Mouse (Mus musculus): ENCODE data around the gene Emc1.
A peak's percentile ranks its signal among the peaks of the same experiment; 100 is the strongest.
"Not testable (repeated sequence)": the region's sequence is repeated elsewhere in the genome, so short reads cannot be mapped to it uniquely, and the experiment has no call there.

Emc1 gene

DNA sequence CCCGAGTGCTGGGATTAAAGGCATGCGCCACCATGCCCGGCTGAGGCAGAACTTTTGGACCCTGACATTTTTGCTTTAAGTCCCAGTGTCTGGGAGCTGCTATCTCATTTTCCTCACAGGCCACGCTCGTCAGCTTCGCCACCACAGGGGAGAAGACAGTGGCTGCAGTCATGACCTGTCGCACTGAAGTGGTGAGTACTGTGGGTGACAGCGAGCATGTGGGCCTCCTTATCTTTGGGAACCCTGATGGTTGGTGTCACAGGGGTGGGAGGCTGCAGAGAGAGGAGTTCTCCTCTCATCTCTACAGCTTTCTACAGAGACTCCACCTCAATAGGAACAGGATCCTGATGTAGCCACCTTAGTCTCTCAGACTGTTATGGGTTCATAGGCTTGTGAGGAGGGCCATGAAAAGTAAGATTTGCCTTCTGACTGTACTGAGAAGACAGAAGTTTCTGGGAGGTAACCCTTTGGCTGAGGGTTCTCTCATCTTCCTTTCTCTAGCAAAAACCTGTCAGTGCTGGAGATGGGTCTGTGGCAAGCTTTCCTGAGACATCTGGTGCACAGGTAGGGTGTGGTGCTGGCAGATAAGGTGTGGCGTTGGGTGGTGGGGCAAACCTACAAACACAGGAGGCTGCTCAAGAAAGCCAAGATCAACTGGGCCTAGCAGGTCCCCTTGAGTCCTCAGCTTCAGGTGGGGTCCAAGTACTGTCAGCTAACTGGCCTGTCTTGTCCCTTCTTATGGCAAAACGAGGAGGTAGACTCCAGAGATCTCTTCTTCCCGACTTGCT, 8.6 kb downstream of the Emc1 start:
- no peak for DNase-seq

DNA sequence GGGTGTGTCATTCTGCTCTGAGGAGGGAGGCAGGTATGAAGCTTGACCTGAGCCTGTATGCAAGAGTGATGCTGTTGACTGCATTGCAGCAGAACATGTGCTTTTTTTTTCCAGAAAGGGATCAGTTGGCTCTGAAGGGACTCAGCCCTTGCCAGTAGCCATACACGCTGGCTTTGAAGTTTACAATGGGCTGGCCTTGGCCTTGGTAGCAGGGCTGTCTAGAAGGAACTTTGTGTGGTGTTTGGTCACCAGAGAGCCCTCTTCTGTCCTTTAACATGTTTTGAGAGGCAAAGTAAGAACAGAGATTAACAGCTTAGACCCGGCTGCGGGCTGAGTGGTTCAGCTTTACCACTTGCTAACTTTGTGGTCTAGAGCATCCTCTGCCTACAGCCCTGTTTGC, 14.9 kb downstream of the Emc1 start:
- no peak for DNase-seq

DNA sequence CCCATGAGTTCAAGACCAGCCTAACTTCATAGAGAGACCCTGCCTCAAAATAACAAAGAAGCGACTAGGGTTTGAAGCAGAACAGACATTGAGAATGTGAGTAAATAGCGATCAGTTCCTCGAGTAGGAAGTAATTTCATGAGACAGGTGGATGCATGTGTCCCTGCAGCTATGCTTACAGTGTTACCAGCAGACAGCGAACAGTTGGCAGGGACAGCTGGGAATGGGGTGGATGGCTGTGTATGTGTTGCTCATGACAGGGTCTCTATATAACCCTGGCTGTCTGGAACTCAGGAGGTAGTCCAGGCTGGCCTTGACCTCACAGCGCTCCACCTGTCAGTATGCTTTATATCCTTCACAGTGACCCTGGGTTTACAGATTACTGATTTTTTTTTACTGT, 15.7 kb downstream of the Emc1 start:
- no peak for DNase-seq

DNA sequence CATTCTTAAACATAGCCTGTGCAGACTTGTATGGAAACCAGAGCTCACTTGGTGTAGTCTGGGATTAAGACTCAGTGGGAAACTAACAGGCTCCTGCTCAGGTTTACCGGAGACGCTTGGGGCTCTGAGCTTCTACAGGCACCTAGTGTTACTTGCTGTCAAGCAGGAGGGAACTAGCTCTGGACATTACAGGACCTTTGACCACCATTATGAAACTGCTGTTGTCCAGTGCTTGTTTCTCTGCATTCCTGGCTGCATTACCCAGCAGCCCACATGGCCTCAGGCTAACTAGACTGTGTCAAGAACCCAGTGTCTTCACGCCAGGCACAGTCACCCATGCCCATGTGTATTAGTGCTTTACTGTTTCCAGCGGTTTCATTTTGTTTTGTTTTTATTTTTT, 20.7 kb downstream of the Emc1 start:
- DNase-seq: no peak

DNA sequence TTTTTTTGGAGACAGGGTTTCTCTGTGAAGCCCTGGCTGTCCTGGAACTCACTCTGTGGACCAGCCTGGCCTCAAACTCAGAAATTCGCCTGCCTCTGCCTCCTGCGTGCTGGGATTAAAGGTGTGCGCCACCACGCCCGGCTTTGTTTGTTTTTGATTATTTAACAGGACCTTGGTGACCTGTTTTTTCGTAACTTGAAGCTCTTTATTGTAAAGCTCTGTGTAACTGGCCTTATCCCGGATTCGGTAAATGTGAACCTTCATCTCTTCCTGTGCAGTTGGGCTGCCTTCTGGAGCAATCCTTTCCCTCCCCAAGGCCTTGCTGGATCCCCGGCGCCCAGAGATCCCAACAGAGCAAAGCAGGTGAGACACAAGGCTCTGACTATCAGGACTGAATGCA, 21.1 kb downstream of the Emc1 start:
- DNase-seq: no peak

DNA sequence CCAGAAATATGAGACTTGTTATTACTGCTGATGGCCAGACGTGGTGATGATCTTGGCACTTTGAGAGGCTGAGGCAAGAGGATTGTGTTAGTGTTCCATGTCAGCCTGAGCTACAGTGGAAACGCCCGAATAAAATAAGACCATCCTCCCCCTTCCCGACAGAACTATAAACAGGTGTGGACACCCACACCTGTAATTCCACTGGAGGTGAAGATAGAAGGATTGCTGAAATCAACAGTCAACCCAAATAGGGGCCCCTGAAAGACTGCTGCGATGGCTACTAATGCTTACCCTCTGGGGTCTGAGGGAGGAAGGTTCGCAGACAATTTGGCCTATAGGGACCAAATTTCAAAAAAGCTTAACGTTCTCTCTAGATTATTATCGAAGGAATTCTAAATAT, 27.3 kb downstream of the Emc1 start:
- DNase-seq: no peak

DNA sequence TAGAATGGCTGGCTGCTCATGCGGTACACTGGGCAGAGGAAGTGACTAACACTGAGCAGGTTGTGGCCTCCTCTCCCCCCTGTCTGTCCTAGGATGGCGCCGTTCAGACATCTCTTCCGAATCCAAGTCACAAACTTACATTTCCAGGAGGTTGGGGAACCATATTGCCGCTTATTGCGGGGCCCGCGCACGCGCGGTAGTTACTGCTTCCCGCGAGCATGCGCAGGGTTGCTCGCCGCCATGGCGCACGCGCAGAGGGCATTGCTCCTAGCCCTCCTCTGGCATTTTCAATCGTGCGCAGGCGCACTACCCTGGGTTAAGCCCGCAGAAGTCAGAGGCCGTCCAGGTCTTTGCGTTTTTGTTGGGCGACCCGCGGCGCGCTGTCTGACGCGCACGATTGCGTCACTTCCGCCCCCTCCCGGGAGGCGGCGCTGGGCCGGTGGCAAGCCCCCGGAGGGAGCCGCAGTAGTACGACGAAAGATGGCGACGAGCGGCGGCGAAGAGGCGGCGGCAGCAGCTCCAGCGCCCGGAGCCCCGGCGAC, 27.9 kb downstream of the Emc1 start:
- peak; percentile 99 to 100 for DNase-seq

DNA sequence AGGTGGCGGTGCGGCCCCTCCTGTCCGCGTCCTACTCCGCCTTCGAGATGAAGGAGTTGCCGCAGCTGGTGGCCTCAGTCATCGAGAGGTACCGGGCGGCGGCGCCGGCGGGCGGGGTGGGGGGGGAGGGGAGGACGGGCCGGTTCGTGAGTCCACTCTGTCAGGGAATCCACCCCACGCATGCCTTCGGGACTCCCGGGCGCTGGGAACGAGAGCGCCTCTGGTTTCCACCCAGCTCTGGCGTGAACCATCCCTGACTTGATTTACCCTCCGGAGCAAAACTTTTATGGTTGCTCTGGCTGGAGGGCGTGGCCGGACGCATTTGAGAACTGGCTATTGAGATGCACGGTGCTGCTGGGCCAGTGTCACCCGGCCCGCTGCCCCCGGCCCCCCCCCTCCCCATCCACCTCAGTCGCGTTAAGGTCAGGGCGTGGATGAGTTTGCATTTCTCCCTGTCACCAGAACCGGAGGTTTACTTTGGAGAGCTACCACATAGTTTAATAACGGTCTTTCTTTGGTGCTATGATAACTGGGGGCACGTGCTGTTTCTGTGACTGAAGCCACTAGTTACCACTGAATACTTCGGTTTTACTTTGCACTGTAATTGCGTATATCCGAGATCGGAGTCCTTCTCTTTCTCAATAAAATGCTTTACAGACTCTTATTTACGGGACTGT, 28.5 kb downstream of the Emc1 start:
- DNase-seq: no peak

DNA sequence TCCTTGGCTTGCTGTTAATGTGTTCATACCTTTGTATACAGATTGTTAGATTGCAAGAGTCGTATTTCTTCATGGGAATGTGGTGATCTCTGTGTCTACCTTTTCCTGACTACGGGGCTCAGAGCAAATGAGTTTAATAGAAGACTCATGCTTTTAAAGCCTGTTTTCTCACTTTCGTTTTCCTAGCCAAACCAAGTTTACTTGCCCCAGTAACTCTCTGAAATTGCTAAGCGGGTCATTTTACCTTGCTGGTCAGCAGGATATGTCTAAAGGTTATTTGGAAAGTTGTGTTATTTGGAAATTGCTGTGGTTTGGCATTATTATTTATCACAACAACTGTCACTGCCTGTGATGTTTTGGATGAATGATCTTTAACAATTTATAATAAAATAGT, 29.1 kb downstream of the Emc1 start:
- no peak for DNase-seq

DNA sequence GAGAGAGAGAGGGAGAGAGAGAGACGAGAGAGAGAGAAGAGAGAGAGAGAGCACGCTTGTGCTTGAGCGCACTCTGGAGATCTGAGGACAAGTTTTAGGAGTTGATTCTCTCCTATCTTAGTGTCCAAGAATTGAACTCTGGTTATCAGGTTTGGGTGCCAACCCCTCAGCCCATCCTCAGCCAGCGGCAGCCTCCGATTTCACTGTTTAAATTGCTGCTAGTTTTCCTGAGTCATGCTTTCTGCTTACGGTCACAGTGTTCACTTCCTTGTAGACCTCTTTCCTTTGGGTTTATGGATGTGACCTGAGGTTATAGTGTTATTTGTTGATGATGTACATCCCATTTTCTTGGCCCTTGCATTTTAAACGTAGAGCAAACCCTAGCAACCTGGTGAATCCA, 29.8 kb downstream of the Emc1 start:
- no peak for DNase-seq

DNA sequence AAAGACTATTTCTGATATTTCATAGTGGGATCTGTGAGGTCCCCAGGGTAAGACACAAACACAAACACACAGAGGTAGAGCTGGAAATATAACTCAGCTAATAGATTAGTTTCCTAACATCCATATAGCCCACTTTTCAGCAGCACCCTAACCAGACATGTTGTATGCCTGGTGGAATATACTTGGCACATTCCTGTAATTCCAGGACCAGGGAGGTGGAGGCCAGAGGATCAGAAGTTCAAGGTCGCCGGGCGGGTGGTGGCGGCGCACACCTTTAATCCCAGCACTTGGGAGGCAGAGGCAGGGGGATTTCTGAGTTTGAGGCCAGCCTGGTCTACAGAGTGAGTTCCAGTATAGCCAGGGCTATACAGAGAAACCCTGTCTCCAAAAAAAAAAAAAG, 33.5 kb downstream of the Emc1 start:
- not testable (repeated sequence) for DNase-seq

DNA sequence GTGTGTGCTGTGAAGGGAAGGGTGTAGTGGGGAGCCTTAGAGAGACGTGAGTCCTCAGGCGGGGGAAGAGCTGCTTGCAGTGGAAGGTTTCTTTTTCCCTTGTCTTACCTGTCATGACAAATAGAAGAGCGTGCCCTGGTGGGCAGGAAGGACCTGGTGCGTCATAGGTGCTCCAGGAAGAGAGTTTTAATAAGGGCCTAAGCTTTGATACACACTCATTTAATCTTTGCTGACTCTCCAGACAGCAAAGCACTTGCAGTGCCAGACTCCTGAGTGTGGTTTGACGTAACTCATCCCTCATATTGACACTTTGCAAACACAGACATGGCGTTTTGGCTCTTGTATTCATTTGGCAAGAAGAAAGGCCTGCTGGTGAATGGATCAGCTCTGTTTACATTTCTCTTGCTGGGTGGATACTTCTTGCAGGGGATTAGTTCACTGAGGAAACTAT, 34.5 kb downstream of the Emc1 start:
- no peak for DNase-seq

DNA sequence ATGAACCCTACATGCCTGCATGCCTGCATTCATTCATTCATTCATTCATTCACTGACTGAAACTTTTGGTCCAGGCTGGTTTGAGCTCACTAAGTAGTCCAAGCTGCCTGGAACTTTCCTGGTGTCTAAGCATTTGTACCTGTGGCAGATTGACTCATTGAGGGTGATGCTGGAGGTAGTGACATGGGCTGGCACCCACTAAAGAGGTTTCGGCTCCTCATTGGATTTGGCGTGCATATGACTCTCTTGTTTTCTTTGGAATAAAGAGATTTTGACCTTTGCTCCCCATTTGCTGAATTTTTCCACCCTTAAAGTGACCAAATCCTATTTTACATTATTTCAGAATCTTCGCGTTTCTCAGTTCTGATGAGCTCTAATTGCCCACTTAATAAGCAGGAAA, 37.2 kb downstream of the Emc1 start:
- no peak for DNase-seq

DNA sequence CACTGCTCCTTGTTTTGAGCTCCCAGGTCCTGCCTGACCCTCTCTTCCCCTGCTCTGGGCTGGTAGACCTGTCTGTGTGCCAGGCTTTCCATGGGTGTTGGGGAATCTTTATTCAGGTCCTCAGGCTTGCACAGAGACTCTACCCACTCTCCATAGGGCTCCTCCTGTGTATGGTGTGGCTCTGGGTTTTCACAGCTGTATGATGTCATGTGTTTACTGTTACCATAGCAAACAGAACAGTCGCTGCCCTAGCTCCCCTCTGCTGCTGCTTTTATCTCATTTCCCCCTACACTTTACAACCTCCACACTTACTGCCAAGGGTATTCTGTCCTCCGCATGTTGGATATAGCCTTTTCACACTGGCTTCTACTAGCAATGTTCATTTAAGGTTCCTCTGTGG, 43.0 kb downstream of the Emc1 start:
- DNase-seq: no peak

DNA sequence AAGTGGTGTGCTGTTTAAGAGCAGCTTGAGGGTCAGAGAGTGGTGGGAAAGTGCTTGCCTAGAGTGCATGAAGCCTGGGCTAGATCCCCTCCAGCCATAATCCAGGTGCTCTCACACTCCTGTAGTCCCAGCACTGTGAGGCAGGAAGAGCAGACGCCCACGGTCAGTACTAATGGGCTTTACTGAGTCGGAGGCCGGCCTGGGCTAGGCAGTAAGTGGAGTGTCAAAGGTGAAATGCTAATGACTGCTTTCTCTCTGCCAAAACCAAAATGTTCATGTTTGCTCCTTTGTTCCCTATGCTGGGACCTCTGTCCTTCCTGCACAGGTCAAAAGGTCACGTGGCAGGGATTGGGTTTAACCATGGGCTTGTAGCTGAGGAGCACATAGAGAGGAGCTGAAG, 48.1 kb downstream of the Emc1 start:
- no peak for DNase-seq

DNA sequence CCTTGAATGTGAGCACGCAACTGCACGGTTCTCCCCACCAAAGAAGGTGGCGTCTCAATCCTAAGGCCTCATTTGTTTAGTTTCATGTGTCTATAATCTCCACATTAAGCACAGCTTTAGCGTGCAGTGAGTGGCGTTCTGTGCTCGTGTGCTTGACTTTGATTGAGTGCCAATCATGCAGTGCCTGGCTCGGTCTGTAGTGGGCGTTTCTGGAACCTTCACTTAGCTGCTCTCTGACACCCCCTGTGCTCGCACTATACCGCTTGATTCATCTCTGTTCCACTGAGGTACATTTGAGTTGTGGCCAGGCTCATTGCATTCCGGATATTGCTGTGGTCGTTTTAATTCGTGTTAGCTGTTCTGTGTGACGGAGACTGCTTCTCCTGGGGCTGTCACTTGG, 50.8 kb downstream of the Emc1 start:
- DNase-seq: no peak

DNA sequence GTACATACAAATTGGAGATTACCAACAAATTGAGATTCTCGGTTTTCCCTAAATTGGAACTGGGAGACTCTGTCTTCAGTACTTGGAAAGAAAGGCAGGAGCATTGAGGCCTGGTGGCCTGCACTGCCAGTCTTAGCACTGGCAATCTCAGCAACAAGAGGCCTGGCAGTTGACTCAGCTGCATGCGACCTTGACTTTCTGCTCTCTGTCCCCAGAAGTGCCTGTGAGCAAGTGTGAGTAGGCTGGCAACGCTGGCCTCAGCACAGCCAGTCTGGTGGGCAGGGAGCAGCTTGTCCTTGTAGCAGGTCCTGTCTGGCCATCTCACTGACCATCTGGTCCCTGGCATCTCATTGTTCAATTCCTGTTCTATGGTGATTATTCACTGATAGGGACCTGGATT, 59.0 kb downstream of the Emc1 start:
- no peak for DNase-seq

DNA sequence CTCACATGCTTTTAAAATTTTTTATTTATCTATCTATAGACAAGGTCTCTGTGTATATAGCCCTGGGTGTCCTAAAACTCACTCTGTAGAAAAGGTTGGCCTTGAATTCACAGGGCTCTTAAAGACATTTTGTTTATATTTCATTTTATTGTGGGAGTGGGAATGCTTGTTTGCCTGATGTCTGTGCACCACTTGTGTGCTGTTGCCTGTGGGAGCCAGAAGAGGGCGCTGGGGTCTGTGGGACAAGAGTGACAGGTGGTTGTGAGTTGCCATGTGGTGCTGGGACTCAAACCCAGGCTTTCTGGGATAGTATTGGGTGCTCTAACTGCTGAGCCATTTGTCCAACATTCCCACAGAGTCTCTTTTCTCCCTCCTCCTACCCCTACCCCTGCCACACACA, 65.5 kb downstream of the Emc1 start:
- DNase-seq: no peak

DNA sequence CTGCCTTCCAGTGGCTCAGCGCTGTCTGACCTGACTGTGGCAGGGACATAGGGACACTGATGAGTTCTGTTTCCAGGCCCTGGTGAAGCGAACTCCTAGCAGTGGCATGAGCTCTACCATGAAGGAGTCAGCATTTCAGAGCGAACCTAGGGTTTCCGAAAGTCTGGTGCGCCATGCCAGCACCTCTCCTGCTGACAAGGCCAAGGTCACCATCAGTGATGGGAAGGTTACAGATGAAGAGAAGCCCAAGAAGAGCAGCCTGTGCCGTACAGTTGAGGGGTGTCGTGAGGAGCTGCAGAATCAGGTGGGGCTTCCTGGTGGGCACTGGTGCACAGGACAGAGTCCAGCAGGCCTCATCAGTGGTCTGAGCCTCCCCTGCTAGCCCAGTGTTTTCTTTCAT, 69.2 kb downstream of the Emc1 start:
- DNase-seq: no peak

DNA sequence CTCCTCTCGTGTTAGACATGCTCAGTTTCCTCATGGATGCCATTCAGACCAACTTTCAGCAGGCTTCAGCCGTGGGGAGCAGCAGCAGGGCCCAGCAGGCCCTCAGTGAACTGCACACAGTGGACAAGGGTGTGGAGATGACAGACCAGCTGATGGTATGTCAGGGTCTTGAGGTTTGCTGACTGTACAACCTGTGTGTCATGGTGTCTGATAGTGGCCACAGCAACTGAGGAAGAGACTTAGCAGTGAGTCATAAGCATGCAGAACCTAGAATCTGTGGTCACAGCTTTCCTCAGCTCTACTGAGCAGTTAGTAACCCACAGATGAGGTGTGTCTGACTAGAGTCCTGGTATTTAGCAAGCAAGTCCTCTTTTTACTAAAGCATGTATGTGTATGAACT, 70.0 kb downstream of the Emc1 start:
- no peak for DNase-seq

DNA sequence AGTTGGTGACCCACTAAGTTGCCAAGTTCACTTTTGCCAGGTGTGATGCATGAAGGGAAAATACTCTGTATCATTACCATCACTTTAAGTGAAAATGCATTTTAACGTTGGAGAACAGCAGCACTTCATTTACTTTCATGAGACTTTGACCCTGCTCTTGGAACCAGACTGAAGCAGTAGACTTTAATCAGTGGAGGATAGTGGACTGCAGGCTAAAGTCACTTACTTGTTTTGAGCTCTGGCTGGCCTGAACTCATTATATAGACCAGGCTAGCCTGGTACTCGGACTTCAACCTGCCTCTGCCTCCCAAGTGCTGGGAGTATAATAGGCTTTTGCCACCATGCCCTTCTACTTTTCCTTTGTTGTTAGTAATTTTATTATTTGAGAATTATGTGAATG, 70.9 kb downstream of the Emc1 start:
- DNase-seq: no peak

Measured in thymus, postnatal 36 days (tissue).